Mouse (Mus musculus) ES-Bruce4 (cell line): Measurements from ENCODE around the gene Epha3. TPM values are rescaled to one million over a fixed set of nuclear protein-coding genes. Genes with fewer than 3 reads are reported as not detected.

Source experiments
- H3K27ac ChIP-seq: 2 replicates; pipeline ENCODE4 v1.5.1; 2012; ENCODE audit warnings: low read length, inconsistent platforms; ENCODE audit not compliant: insufficient read depth
- H3K27me3 ChIP-seq: 2 replicates; pipeline ENCODE4 v1.6.1; 2012; ENCODE audit warnings: mild to moderate bottlenecking, low read length, inconsistent platforms; ENCODE audit not compliant: control insufficient read depth, poor library complexity, insufficient read depth, severe bottlenecking
- H3K36me3 ChIP-seq: 2 replicates; pipeline ENCODE4 v1.6.1; 2012; ENCODE audit warnings: inconsistent platforms, mild to moderate bottlenecking, low read length, moderate library complexity; ENCODE audit not compliant: control insufficient read depth, poor library complexity, insufficient read depth, severe bottlenecking
- H3K4me1 ChIP-seq: one replicate; pipeline ENCODE4 v1.8.1; 2011; ENCODE audit warnings: low read length; ENCODE audit not compliant: control insufficient read depth, insufficient read depth
- H3K4me3 ChIP-seq: 2 replicates; pipeline ENCODE4 v1.5.1; 2011; ENCODE audit warnings: low read depth, mild to moderate bottlenecking, low read length
- H3K9ac ChIP-seq: 2 replicates; pipeline ENCODE4 v1.6.1; 2012; ENCODE audit warnings: low read depth, mild to moderate bottlenecking, inconsistent platforms; ENCODE audit not compliant: poor library complexity, severe bottlenecking
- H3K9me3 ChIP-seq: replicated peaks from 2 replicates; pipeline ENCODE4 v1.6.1; 2012; ENCODE audit warnings: mild to moderate bottlenecking, low read length, inconsistent platforms; ENCODE audit not compliant: control insufficient read depth, poor library complexity, insufficient read depth, severe bottlenecking
- CTCF ChIP-seq: IDR thresholded peaks from one replicate; pipeline ENCODE4 v1.8.1; 2011; ENCODE audit warnings: low read depth, low read length
- EP300 ChIP-seq: IDR thresholded peaks from 2 replicates; pipeline ENCODE4 v1.6.1; 2011; ENCODE audit warnings: low read depth, low read length; ENCODE audit not compliant: insufficient read depth
- POLR2A ChIP-seq: IDR thresholded peaks from one replicate; pipeline ENCODE4 v1.8.1; 2011; ENCODE audit warnings: low read length; ENCODE audit not compliant: insufficient read depth
- polyA plus RNA-seq: library from polyadenylated mRNA; stranded (reverse); fragments of >200 nt; gene quantifications from 2 replicates; pipeline ENCODE4 v1.2.4, GENCODE M21; 2011; ENCODE audit warnings: low read depth; ENCODE audit not compliant: missing spikeins, insufficient read depth, insufficient read length

Gene Epha3
- polyA plus RNA-seq, 1 experiment = 0.40 TPM

DNA sequence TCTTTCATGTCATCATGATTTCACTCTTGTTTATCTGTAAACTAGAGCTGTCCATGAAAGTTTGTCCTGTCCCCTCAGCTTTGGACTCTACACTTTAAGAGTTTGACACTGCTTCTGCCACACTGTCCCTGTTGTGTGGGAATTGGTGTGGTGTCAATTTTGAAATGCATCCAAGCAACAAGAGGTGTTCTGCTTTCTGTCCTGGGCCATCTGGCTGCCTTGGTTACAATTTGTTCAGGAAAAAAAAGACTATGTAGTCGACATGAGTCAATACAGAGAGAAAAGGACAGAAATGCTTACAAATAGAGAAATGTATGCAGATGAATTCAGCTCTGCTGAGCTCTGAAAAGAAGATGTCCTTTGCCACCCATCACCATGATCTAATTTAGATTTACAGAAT, 47.3 kb downstream of the Epha3 start:
- no peak overlapping the region for H3K27ac ChIP-seq
- no peak overlapping the region for H3K9ac ChIP-seq
- no peaks in the 10 kb centered on the region for H3K4me1 ChIP-seq
- H3K36me3 ChIP-seq = no peaks in the 10 kb centered on the region
- H3K27me3 ChIP-seq = no peaks in the 10 kb centered on the region; the same call in 1 of the 2 replicates
- TF ChIP-seq CTCF (no peak), POLR2A (no peak), EP300 (no peak)
- no peak overlapping the region for H3K4me3 ChIP-seq
- no peaks in the 10 kb centered on the region for H3K9me3 ChIP-seq

DNA sequence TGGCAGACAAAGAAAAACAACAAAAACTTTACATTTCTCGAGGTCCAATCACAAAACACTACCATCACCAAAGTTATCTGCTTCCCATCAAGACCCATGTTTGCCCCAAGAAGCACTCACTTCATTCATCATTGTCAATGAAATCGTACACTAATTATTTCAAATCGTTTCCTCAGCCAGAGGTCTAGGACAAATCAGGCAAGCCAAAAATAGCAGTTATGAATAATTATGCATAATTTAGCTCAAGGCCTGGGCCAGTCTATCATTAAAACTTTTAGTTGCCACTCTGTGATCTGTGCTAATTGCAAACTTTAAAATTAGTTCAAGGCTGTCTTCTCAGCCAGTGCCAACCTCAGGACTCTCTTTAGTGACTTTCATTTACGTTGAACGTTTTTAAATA, 54.1 kb downstream of the Epha3 start:
- no peak overlapping the region for H3K9ac ChIP-seq
- H3K27ac ChIP-seq = no peak overlapping the region
- no peaks in the 10 kb centered on the region for H3K9me3 ChIP-seq
- H3K36me3 ChIP-seq = no peaks in the 10 kb centered on the region
- no peak for TF ChIP-seq CTCF
- no peak for TF ChIP-seq POLR2A
- TF ChIP-seq EP300 = no peak
- no peak overlapping the region for H3K4me3 ChIP-seq
- peaks cover 3% of the 10 kb centered on the region for H3K4me1 ChIP-seq
- H3K27me3 ChIP-seq = no peaks in the 10 kb centered on the region; the same call in 1 of the 2 replicates

DNA sequence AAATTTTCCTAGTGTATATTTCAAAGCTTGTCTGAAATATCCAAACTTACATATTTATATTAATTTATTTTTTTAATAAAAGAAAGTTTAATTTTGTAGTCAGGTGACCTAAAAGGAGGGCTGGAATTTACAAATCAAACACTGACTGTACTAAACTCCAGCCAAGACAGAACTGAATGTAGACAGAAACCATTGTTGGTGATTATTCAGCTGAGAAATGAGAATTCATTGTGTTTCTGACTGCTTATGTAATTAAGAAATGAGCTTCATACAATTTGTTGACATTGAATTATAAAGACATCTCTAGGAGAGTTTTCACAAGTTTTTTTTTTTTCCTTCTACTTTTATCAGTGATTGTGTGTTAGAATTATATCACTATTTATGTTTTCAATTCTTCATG, 55.0 kb downstream of the Epha3 start:
- TF ChIP-seq CTCF (no peak), EP300 (no peak), POLR2A (no peak)
- H3K27ac ChIP-seq = no peak overlapping the region

DNA sequence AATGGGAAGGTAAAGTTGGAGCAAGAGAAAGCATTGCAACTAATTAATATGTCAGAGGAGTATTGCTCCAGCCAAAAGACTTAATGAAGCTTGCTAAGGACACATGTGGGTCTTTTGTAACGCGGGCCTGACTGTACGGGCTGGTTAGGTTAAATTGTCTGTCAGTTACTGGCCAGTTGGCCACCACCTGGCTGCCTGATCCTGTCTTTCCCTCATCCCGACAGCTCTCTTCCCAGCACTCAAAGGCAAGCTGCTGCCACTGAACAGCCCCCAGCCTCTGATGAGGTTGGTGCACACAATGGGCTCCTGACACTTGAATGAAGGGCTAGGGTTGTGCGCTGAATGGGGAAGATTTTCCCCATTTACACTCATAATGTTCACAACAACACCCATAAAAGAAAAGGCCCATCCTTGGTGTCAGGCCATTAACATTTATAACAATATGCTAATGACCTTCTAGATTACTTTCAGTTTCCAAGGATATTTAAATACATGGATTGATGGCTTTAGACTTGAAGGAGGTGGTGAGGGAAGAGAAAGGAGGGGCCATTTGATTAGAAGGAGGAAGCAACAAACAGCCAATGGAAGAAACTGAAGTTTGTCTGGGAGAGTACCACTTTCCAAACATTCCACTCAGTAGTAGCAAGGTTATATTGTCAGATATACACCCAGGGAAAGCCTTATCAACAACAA, 57.4 kb downstream of the Epha3 start:
- H3K9ac ChIP-seq = no peak overlapping the region
- no peaks in the 10 kb centered on the region for H3K36me3 ChIP-seq
- no peak for TF ChIP-seq CTCF
- TF ChIP-seq EP300 = 0 out of 2 replicates have a peak, but pooled peaks have one; percentile 36
- no peak for TF ChIP-seq POLR2A
- no peaks in the 10 kb centered on the region for H3K9me3 ChIP-seq
- peaks cover 3% of the 10 kb centered on the region for H3K4me1 ChIP-seq
- no peak overlapping the region for H3K27ac ChIP-seq
- no peaks in the 10 kb centered on the region for H3K27me3 ChIP-seq
- no peak overlapping the region for H3K4me3 ChIP-seq

More for the DNA sequence above, 55.0 kb downstream of the Epha3 start:
- H3K9me3 ChIP-seq = no peaks in the 10 kb centered on the region
- no peaks in the 10 kb centered on the region; the same call in 1 of the 2 replicates for H3K27me3 ChIP-seq
- no peak overlapping the region for H3K4me3 ChIP-seq
- no peaks in the 10 kb centered on the region for H3K36me3 ChIP-seq
- H3K9ac ChIP-seq = no peak overlapping the region
- H3K4me1 ChIP-seq = peaks cover 3% of the 10 kb centered on the region

DNA sequence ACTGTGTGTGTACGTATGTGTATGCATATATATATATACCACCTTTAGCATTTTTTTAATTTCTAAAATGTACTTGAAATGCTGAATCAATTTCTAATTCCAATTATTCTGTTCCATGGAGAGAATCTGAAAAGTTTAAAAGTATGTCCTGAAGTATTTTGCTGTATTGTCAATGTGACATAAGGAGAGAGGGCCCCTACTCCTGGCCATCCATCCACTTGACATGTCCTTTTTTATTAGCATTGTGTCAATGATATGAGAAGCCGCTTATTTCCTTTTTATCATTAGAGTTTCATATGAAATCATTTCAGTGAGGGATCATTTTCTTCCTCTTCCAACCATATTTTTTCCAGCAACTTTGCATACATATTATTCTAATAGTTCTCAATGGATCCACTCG, 58.0 kb downstream of the Epha3 start:
- peaks cover 3% of the 10 kb centered on the region for H3K4me1 ChIP-seq
- H3K27ac ChIP-seq = no peak overlapping the region
- H3K4me3 ChIP-seq = no peak overlapping the region
- no peak overlapping the region for H3K9ac ChIP-seq
- no peaks in the 10 kb centered on the region for H3K36me3 ChIP-seq
- TF ChIP-seq CTCF = no peak
- TF ChIP-seq POLR2A = no peak
- no peak for TF ChIP-seq EP300
- no peaks in the 10 kb centered on the region for H3K27me3 ChIP-seq
- no peaks in the 10 kb centered on the region for H3K9me3 ChIP-seq

DNA sequence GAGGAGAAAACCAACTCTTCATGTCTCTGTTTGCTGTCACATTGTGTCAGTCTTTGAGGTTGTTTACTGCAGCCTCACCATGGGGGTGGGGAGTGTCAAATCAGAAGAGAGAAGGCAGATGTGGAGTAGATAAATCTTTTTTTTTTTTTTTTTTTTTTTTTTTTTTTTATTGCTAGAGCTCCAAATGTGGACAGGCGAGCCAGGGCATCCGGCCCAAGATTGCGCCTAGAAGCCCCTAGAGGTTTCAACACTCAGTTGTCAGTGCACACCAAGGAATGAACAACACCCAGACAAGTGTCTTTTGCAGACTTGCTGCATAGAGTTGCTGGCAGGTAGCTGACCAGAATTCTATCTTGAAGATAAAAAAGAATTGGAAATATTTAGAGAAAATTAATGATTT, 62.5 kb downstream of the Epha3 start:
- Histone ChIP-seq H3K36me3 (no peaks in the 10 kb centered on the region), H3K4me3 (no peak overlapping the region), H3K9ac (no peak overlapping the region), H3K4me1 (peaks cover 1% of the 10 kb centered on the region), H3K9me3 (no peaks in the 10 kb centered on the region), H3K27me3 (no peaks in the 10 kb centered on the region), H3K27ac (no peak overlapping the region)
- TF ChIP-seq POLR2A (no peak), EP300 (no peak), CTCF (no peak)
